Mouse (Mus musculus) adrenal gland, postnatal 4 days (tissue): ENCODE measurements around the gene Rbm39. TPM values are rescaled to one million over a fixed set of nuclear protein-coding genes. Genes with fewer than 3 reads are reported as not detected.
"Not testable (repeated sequence)": the region's sequence is repeated elsewhere in the genome, so short reads cannot be mapped to it uniquely, and the experiment has no call there.

ENCODE experiments used
- DNase-seq, 2 experiments: peaks; one replicate each; pipeline ENCODE4 v3.0.0; 2021 to 2022; ENCODE audit warnings: low spot score in 2 of 2, mixed read lengths in 2 of 2
- long read RNA-seq, 2 experiments: library from polyadenylated mRNA; stranded (forward); transcript quantifications; one replicate each; pipeline ENCODE4 v2.0.0; 2021
- total RNA-seq, 2 experiments: library from RNA; stranded (reverse); gene quantifications; 2 replicates each; pipeline ENCODE4 v1.2.3; 2021

Rbm39 gene
- 100 to 1,000 TPM; 525 to 551 TPM for total RNA-seq
- long read RNA-seq, experiment 1, transcript Rbm39-203 (17 exons, 2,810 nt), result minor isoform, 47 of 229 reads
- long read RNA-seq, experiment 1, transcript Rbm39-201 (17 exons, 2,711 nt), result major isoform, 57 of 229 reads
- long read RNA-seq, experiment 1, transcript Rbm39-225 (18 exons, 2,120 nt), result minor isoform, 23 of 229 reads
- long read RNA-seq, experiment 1, partial matches to known transcripts, result 19 of 229 reads
- long read RNA-seq, experiment 1, other reads (novel, unspliced or antisense), result 77 of 229 reads
- long read RNA-seq, experiment 2, transcript Rbm39-201 (17 exons, 2,711 nt), result minor isoform, 80 of 479 reads
- long read RNA-seq, experiment 2, transcript Rbm39-211 (3 exons, 715 nt), result minor isoform, 14 of 479 reads
- long read RNA-seq, experiment 2, transcript Rbm39-203 (17 exons, 2,810 nt), result major isoform, 103 of 479 reads
- long read RNA-seq, experiment 2, transcript Rbm39-225 (18 exons, 2,120 nt), result minor isoform, 51 of 479 reads
- long read RNA-seq, experiment 2, partial matches to known transcripts, result 52 of 479 reads
- long read RNA-seq, experiment 2, other reads (novel, unspliced or antisense), result 166 of 479 reads

DNA sequence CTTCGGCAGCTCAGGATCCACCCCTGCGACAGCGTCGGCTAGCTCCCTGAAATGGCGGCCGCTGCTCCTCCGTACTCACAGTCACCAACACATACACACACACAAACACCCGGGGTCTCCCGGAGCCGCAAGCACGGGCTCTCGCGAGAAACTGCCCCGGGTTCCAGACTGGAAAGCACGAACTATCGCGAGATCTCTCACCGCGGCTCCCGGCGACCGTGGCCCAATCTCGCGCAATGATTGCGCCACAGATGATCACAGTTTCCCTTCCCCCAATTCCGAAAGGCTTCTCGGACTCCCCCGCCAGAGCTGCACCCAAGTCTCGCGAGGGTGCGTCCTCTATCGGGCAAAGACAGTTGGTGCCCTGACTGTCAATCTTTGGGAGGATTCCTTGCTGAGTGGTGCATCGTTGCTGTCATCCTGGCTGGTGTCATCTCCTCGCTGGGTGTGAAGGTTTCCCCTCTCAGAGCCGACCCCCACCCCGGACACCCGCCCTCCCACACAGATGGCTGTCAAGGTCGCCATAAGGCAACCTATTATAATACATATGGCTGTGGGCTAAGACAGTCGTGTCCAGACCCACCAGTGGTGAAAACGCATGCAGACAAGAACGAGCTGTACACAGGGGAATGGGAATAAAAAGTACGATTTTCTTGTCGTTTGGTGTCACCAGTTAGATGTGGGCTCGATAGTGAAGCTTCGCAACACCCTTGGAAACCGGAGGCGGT, at the start of gene Rbm39:
Gene Rbm39, minus strand, starts transcription at position 145 of the 728 bp plus-strand sequence.
- DNase-seq, result peak; percentile 99 to 100

GRCm38 (mm10) chr2:156229171-156229570, 49.1 kb upstream of the Rbm39 start:
- DNase-seq, result no peak

DNA sequence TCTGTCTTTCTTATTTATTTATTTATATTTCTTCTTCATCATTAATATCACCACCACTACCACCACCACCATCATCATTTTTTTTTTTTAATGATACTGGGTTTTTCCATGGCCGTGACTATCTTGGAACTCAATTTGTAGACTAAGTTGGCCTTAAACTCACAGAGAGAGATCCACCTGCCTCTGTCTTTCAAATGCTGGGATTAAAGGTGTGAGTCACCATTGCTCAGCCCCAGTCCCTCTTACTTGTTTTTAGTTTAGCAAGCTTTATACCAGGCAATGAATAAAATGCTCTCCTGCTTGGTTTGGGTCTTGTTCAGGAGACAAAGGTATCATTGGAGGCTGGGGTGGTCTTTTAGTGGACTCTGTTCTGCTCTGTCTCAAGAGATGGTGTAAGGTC, 47.7 kb upstream of the Rbm39 start:
- no peak for DNase-seq

DNA sequence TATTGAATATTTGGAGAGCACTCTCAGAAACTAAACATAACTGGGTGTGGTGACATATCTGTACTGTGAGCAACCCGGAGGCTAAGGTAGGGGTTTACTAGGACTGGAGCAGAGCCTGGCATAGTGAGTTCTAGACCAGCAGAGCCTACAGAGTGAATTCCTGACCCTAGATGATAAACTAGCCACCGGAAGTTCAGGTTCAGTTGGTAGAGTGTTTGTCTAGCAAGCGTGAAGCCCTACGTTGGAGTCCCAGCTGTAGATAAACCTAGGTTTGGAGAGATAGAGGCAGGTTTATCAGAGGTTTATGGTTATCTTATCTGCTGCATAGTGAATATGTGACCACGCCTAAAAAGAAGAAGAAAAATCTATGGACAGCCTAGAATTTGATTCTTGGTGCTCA, 44.0 kb upstream of the Rbm39 start:
- DNase-seq, result no peak

DNA sequence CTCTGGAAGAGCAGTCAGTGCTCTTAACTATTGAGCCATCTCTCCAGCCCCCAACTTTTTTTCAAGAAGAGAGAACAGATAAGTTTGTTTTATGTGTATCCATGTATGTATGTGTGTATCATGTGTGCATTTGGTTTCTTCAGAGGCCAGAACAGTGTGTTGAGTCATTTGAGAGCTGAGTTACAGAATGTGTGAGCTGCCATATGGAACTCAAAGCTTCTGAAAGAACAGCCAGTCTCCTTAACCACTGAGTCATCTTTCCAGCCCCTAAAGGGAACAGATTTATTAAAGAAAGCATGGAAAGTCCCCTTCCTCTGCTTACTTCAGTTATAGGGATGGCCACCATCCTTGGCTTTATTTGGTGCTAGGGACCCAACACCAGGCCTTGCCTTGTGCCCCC, 42.1 kb upstream of the Rbm39 start:
- no peak for DNase-seq

DNA sequence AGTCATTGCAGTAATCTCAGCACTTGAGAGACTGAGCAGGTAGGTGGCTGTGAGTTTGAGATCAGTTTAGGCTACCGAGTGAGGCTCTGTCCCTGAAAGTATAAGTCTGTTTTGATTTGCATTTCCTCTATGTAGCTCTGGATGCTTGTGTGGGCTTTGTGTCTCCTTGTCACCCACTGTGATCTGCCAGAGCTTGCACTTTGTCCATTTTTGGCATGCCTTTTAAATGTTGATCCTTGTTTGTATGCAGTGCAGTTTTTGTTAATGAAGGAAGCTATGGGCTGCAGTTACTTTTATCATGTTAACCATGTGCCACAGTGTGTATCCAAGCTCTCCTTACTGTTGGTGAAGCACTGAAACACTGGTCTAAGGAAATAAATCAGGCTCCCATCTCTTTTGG, 37.7 kb upstream of the Rbm39 start:
- no peak for DNase-seq

DNA sequence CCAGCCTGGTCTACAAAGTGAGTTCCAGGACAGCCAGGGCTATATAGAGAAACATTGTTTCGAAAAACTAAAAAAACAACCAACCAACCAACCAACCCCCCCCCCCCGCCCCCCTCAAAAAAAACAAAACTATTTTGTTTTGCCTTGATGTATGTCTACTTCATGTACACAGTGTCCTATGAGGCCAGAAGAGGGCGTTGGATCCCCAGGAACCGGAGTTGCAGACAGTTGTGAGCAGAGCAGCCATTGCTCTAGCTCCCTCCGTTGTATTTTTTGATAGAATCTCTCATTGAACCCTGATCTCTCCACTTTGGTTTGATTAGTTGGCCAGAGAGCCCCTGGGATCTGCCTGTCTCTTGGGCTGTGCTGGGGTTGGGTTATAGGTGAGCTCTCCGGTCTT, 23.9 kb upstream of the Rbm39 start:
- DNase-seq, result no peak

- peak; percentile 9 to 37 for DNase-seq
Observed at GRCm38 (mm10) chr2:156202848-156203437, 22.9 kb upstream of the Rbm39 start.

- no peak for DNase-seq
Observed at GRCm38 (mm10) chr2:156201486-156201885, 21.4 kb upstream of the Rbm39 start.

GRCm38 (mm10) chr2:156199944-156200343, 19.9 kb upstream of the Rbm39 start:
- no peak for DNase-seq

- no peak for DNase-seq
Observed at GRCm38 (mm10) chr2:156197129-156197911, 17.3 kb upstream of the Rbm39 start.

DNA sequence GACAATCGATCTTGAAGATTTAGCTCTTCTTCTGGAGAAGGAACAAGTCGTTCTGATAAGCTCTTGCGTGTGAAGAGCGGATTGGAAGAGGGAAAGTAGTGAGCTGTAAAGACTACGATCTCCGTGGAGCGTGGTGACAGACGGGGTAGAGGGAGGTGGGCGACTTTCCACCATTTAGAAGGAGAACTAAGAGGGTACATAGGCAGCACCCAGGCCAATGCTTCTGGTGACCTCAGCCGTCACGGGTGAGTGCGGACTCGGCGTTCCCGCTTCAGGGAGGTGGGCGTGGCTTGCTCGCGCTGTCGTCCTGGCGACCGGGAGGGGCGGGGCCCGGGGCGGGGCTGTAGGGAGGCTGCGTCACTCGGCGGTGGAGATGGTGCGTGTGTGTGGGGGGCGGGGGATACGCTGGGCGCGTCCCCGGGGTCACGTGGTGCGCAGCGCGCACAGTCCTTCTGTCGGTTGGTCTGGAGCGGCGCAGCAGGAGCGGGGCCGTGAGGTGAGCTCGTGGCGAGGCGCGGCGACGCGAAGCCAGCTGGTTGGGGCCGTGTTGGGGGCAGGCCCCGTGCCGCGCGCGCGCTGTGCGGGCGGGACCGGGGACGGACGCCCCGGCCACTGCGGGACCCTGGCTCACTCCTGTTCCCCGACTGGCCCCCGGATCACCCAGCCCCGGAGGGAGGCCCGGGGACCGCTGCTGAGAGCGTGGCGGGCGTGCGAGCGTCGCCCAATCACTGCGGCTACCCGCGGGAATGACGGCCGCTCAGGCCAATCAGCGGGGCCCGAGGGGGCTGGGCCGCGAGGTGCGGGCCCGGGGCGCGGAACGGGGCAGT, 16.5 kb upstream of the Rbm39 start, which contains the start of gene Phf20:
Gene Phf20, plus strand, starts transcription at position 165 of the 827 bp plus-strand sequence.
- DNase-seq, result peak; percentile 99

DNA sequence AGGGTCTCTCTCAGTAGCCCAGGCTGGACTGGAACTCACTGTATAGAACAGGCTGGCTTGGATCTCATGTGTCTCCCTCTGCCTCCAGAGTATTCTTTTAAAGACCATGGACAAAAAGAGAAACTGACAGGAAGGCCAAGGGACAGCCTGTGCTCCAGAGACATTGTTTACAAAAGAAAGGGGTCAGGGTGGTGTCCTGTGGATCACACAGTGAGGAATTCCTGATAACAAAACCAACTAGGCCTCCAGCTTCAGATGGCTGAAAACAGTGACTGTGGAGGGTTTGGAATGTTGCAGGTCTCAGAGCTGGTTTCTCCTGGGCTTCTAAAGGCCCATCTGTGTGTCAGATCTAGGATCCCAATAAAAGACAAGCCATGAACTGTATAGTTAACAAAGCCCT, 14.5 kb upstream of the Rbm39 start:
- no peak for DNase-seq

GRCm38 (mm10) chr2:156193066-156193862, 13.2 kb upstream of the Rbm39 start:
- DNase-seq, result no peak

GRCm38 (mm10) chr2:156192068-156192467, 12.0 kb upstream of the Rbm39 start:
- no peak for DNase-seq

GRCm38 (mm10) chr2:156191540-156191939, 11.5 kb upstream of the Rbm39 start:
- no peak for DNase-seq

- no peak for DNase-seq
Observed at GRCm38 (mm10) chr2:156190004-156190896, 10.2 kb upstream of the Rbm39 start.

DNA sequence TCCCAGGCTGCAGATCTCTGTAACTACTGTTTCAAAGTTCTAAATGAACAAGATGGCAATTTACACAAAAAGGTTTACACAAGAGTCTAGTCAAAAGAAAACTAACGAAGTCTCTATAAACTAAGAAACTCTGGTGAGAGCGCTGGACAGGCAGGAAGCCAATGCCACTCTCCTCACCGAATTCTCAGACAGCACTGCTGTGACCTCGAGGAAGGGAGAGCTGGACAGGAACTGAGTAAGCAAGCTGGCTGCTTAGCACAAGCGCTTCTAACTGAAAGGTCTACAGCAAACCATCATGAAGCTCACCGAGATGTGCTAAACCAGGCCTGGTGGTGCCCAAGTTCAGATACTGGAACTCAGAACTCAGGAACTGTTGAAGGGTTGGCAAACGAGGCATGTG, 9.2 kb upstream of the Rbm39 start:
- DNase-seq, result not testable (repeated sequence)
